Mouse (Mus musculus): ENCODE results near the gene Hyls1. TPM values are rescaled to one million over a fixed set of nuclear protein-coding genes. Genes with fewer than 3 reads are reported as not detected.
"Not testable (repeated sequence)": the region's sequence is repeated elsewhere in the genome, so short reads cannot be mapped to it uniquely, and the experiment has no call there.

Hyls1 gene
- 1 to 10 TPM; 7.3 to 8.0 TPM for total RNA-seq (2021)

- intact Hi-C loops (cut with DNase I), result no loop called here
- DNase-seq (ENCODE audit: low spot score in 2 of 2), result peak; percentile 89 to 91
These were observed at the start of gene Hyls1, which contains the start of gene Pate2 for GRCm38 (mm10) chr9:35569571-35570534. TSS of gene Hyls1 (minus strand) at chr9:35570398. TSS of gene Pate2 (plus strand) at chr9:35570284.

GRCm38 (mm10) chr9:35616784-35617183 lies 46.6 kb upstream of the Hyls1 start:
- intact Hi-C loops (cut with DNase I); DNase-seq (ENCODE audit: low spot score in 2 of 2): not testable (repeated sequence)

GRCm38 (mm10) chr9:35614005-35614404 lies 43.8 kb upstream of the Hyls1 start:
- DNase-seq (ENCODE audit: low spot score in 2 of 2), result no peak
- intact Hi-C loops (cut with DNase I), result no loop called here

- DNase-seq (ENCODE audit: low spot score in 2 of 2), result no peak
- intact Hi-C loops (cut with DNase I), result no loop called here
These were observed 41.6 kb upstream of the Hyls1 start, which contains the start of gene Pate4 for GRCm38 (mm10) chr9:35611841-35612240. TSS of gene Pate4 (minus strand) at chr9:35611941.

- intact Hi-C loops (cut with DNase I), result no loop called here
These were observed 37.6 kb upstream of the Hyls1 start for GRCm38 (mm10) chr9:35607647-35608405.

GRCm38 (mm10) chr9:35592903-35593302 lies 22.7 kb upstream of the Hyls1 start:
- DNase-seq (ENCODE audit: low spot score in 2 of 2), result peak; percentile 13 to 21
- intact Hi-C loops (cut with DNase I), result loop anchor here (2.0 to 5.0 kb wide), 2 partner anchors 114 to 1094 kb away; no protein-coding TSS in a partner anchor

More at GRCm38 (mm10) chr9:35607647-35608405, 37.6 kb upstream of the Hyls1 start:
- no peak for DNase-seq (ENCODE audit: low spot score in 2 of 2)

GRCm38 (mm10) chr9:35587674-35588073 lies 17.5 kb upstream of the Hyls1 start:
- intact Hi-C loops (cut with DNase I), result no loop called here
- no peak for DNase-seq (ENCODE audit: low spot score in 2 of 2)

GRCm38 (mm10) chr9:35574416-35574815 lies 4.2 kb upstream of the Hyls1 start:
- intact Hi-C loops (cut with DNase I), result no loop called here
- DNase-seq (ENCODE audit: low spot score in 2 of 2), result no peak

- intact Hi-C loops (cut with DNase I), result no loop called here
- DNase-seq (ENCODE audit: low spot score in 2 of 2), result no peak
These were observed 465 bp upstream of the Hyls1 start for GRCm38 (mm10) chr9:35570663-35571062.

GRCm38 (mm10) chr9:35567995-35568394 lies 2.2 kb downstream of the Hyls1 start:
- DNase-seq (ENCODE audit: low spot score in 2 of 2), result no peak
- intact Hi-C loops (cut with DNase I), result no loop called here

GRCm38 (mm10) chr9:35564536-35565240 lies 5.5 kb downstream of the Hyls1 start:
- intact Hi-C loops (cut with DNase I), result no loop called here
- no peak for DNase-seq (ENCODE audit: low spot score in 2 of 2)

- no peak for DNase-seq (ENCODE audit: low spot score in 2 of 2)
- intact Hi-C loops (cut with DNase I), result no loop called here
These were observed 8.6 kb downstream of the Hyls1 start for GRCm38 (mm10) chr9:35561583-35561982.

- intact Hi-C loops (cut with DNase I), result no loop called here
- no peak for DNase-seq (ENCODE audit: low spot score in 2 of 2)
These were observed 9.1 kb downstream of the Hyls1 start for GRCm38 (mm10) chr9:35561076-35561475.

- peak; percentile 84 to 86 for DNase-seq (ENCODE audit: low spot score in 2 of 2)
- intact Hi-C loops (cut with DNase I), result no loop called here
These were observed 10.9 kb downstream of the Hyls1 start for GRCm38 (mm10) chr9:35559009-35559890.

- peak; percentile 77 to 87 for DNase-seq (ENCODE audit: low spot score in 2 of 2)
- intact Hi-C loops (cut with DNase I), result no loop called here
These were observed 11.8 kb downstream of the Hyls1 start, which contains the start of the genes Ddx25 and Pus3 for GRCm38 (mm10) chr9:35558257-35559008. TSS of gene Ddx25 (minus strand) at chr9:35558528. TSS of gene Pus3 (plus strand) at chr9:35558595.

GRCm38 (mm10) chr9:35556494-35557102 lies 13.6 kb downstream of the Hyls1 start:
- intact Hi-C loops (cut with DNase I), result no loop called here
- peak in 1 of 2 experiments; percentile 1 for DNase-seq (ENCODE audit: low spot score in 2 of 2)

GRCm38 (mm10) chr9:35548455-35548854 lies 21.7 kb downstream of the Hyls1 start:
- intact Hi-C loops (cut with DNase I), result no loop called here
- DNase-seq (ENCODE audit: low spot score in 2 of 2), result no peak

All from left cerebral cortex, postnatal 36 days (tissue).